Comparison of ENCODE assay signal across 34 mouse cellular contexts in the genomic region with DNA sequence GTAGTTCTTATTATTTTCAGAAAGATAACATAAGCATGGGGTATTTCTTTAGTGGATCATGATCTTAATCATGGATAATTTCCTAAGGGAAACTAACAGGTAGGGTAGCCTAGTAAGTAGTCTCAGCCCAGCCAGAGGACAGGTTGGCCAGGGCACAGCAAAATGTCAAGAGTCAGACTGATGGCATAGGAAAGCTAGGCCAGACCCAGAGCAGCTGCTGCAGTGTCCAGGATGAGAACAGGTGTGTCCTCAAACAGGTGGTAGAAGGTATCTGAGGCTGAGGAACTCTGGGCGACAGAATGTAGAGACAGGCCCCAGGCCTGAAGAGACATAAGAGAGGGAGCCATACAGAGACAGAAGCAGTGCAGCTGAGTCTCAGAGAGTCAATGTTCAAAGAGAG.
"Had no signal": no experiment of that assay in that cellular context is flagged by ENCODE, and none has a peak within 500 bp of the region (broad histone marks: within the 10 kb centered on the region; RNA-seq: fewer than 3 reads in every experiment).

No protein-coding gene starts in this region.

- DNase-seq: heart, postnatal 10 days; heart, postnatal 14 days; heart, postnatal 36 days; heart, postnatal 4 days; kidney, adult 11 months; kidney, adult 18-20 months; kidney, adult 2 months; kidney, adult 8-10 months; kidney, adult 9 months; kidney, postnatal 10 days; kidney, postnatal 14 days; kidney, postnatal 25 days; kidney, postnatal 36 days; kidney, postnatal 4 days; layer of hippocampus, adult 9-11 months; layer of hippocampus, postnatal 36 days had no signal

- ATAC-seq: hindbrain, embryonic 16.5 days; hindbrain, postnatal 0 days; inflammation-experienced regulatory T-cells, adult 6 months; intestine, embryonic 15.5 days; intestine, embryonic 16.5 days; intestine, postnatal 0 days had no signal

- H3K4me3 ChIP-seq: heart, embryonic 10.5 days; heart, embryonic 13.5 days; heart, embryonic 15.5 days; hindbrain, embryonic 10.5 days; hindbrain, embryonic 12.5 days; hindbrain, embryonic 13.5 days; hindbrain, embryonic 15.5 days; intestine, embryonic 15.5 days; kidney, embryonic 15.5 days; layer of hippocampus, adult 2 months had no signal

- H3K9me3 ChIP-seq: heart, embryonic 10.5 days; heart, embryonic 13.5 days; heart, embryonic 15.5 days; hindbrain, embryonic 10.5 days; hindbrain, embryonic 12.5 days; hindbrain, embryonic 13.5 days; hindbrain, embryonic 15.5 days; intestine, embryonic 15.5 days; kidney, embryonic 15.5 days had no signal

- H3K27me3 ChIP-seq: heart, embryonic 15.5 days; hindbrain, embryonic 12.5 days; hindbrain, embryonic 13.5 days; hindbrain, embryonic 15.5 days; intestine, embryonic 15.5 days; kidney, embryonic 15.5 days had no signal

- H3K4me1 ChIP-seq: heart, embryonic 10.5 days; heart, embryonic 13.5 days; heart, embryonic 15.5 days; hindbrain, embryonic 10.5 days; hindbrain, embryonic 12.5 days; hindbrain, embryonic 13.5 days; hindbrain, embryonic 15.5 days; intestine, embryonic 15.5 days; kidney, embryonic 15.5 days had no signal

- H3K36me3 ChIP-seq: heart, embryonic 10.5 days; heart, embryonic 13.5 days; heart, embryonic 15.5 days; hindbrain, embryonic 10.5 days; hindbrain, embryonic 12.5 days; hindbrain, embryonic 13.5 days; hindbrain, embryonic 15.5 days; intestine, embryonic 15.5 days; kidney, embryonic 15.5 days had no signal

- H3K4me2 ChIP-seq: heart, embryonic 11.5 days; heart, embryonic 13.5 days; heart, embryonic 15.5 days; hindbrain, embryonic 12.5 days; hindbrain, embryonic 13.5 days; hindbrain, embryonic 14.5 days; hindbrain, embryonic 15.5 days; intestine, embryonic 15.5 days; kidney, embryonic 15.5 days had no signal

- H3K27ac ChIP-seq: heart, embryonic 10.5 days; heart, embryonic 13.5 days; heart, embryonic 15.5 days; hindbrain, embryonic 10.5 days; hindbrain, embryonic 12.5 days; hindbrain, embryonic 13.5 days; hindbrain, embryonic 14.5 days; hindbrain, embryonic 15.5 days; hindbrain, postnatal 0 days; intestine, embryonic 15.5 days; kidney, embryonic 15.5 days; kidney, postnatal 0 days; layer of hippocampus, adult 2 months had no signal

- H3K9ac ChIP-seq: heart, embryonic 13.5 days; heart, embryonic 15.5 days; hindbrain, embryonic 12.5 days; hindbrain, embryonic 13.5 days; hindbrain, embryonic 14.5 days; hindbrain, embryonic 15.5 days; intestine, embryonic 15.5 days; kidney, embryonic 15.5 days had no signal
